Mouse (Mus musculus): ENCODE measurements around the gene Frat1.

GRCm38 (mm10) chr19:41852423-41852822, 22.7 kb downstream of the Frat1 start:
- TF ChIP-seq CTCF (IDR thresholded peaks at IDR 0.05; ENCODE audit: control insufficient read depth, insufficient read depth, low read length) (no peak), POLR2A (IDR thresholded peaks at IDR 0.05; ENCODE audit: borderline replicate concordance, control insufficient read depth, low read depth, low read length) (no peak)
